Mouse (Mus musculus): ENCODE measurements around the gene Rad23a.

Rad23a gene

GRCm38 (mm10) chr8:84813830-84814229 is 26.6 kb downstream of the Rad23a start:
- DNase-seq (ENCODE audit: low spot score in 2 of 2): no peak

GRCm38 (mm10) chr8:84813059-84813458 is 27.4 kb downstream of the Rad23a start:
- peak; percentile 85 to 92 for DNase-seq (ENCODE audit: low spot score in 2 of 2)

- DNase-seq (ENCODE audit: low spot score in 2 of 2): no peak
Observed at GRCm38 (mm10) chr8:84811303-84811702, 29.2 kb downstream of the Rad23a start.

- DNase-seq (ENCODE audit: low spot score in 2 of 2): peak; percentile 97 to 98
Observed at GRCm38 (mm10) chr8:84810896-84811295, 29.6 kb downstream of the Rad23a start.

- DNase-seq (ENCODE audit: low spot score in 2 of 2): no peak
Observed at GRCm38 (mm10) chr8:84809941-84810280, 30.6 kb downstream of the Rad23a start.

GRCm38 (mm10) chr8:84809109-84809940 is 31.1 kb downstream of the Rad23a start:
- no peak for DNase-seq (ENCODE audit: low spot score in 2 of 2)

- DNase-seq (ENCODE audit: low spot score in 2 of 2): no peak
Observed at GRCm38 (mm10) chr8:84806031-84806430, 34.4 kb downstream of the Rad23a start.

- DNase-seq (ENCODE audit: low spot score in 2 of 2): no peak
Observed at GRCm38 (mm10) chr8:84799999-84800831, 40.2 kb downstream of the Rad23a start, which contains the start of gene Nfix. Gene Nfix, minus strand, starts transcription at chr8:84800344.

GRCm38 (mm10) chr8:84799136-84799931 is 41.1 kb downstream of the Rad23a start:
- no peak for DNase-seq (ENCODE audit: low spot score in 2 of 2)

- DNase-seq (ENCODE audit: low spot score in 2 of 2): no peak
Observed at GRCm38 (mm10) chr8:84798446-84799135, 41.9 kb downstream of the Rad23a start.

- no peak for DNase-seq (ENCODE audit: low spot score in 2 of 2)
Observed at GRCm38 (mm10) chr8:84797971-84798370, 42.5 kb downstream of the Rad23a start.

- no peak for DNase-seq (ENCODE audit: low spot score in 2 of 2)
Observed at GRCm38 (mm10) chr8:84797256-84797797, 43.1 kb downstream of the Rad23a start.

GRCm38 (mm10) chr8:84794486-84794885 is 46.0 kb downstream of the Rad23a start:
- DNase-seq (ENCODE audit: low spot score in 2 of 2): no peak

- DNase-seq (ENCODE audit: low spot score in 2 of 2): no peak
Observed at GRCm38 (mm10) chr8:84793791-84794485, 46.5 kb downstream of the Rad23a start.

GRCm38 (mm10) chr8:84793134-84793533 is 47.3 kb downstream of the Rad23a start:
- no peak for DNase-seq (ENCODE audit: low spot score in 2 of 2)

- DNase-seq (ENCODE audit: low spot score in 2 of 2): no peak
Observed at GRCm38 (mm10) chr8:84792429-84792947, 48.0 kb downstream of the Rad23a start.

GRCm38 (mm10) chr8:84790537-84790936 is 49.9 kb downstream of the Rad23a start:
- no peak for DNase-seq (ENCODE audit: low spot score in 2 of 2)

GRCm38 (mm10) chr8:84789855-84790486 is 50.5 kb downstream of the Rad23a start:
- no peak for DNase-seq (ENCODE audit: low spot score in 2 of 2)

- DNase-seq (ENCODE audit: low spot score in 2 of 2): no peak
Observed at GRCm38 (mm10) chr8:84789345-84789744, 51.1 kb downstream of the Rad23a start.

- no peak for DNase-seq (ENCODE audit: low spot score in 2 of 2)
Observed at GRCm38 (mm10) chr8:84788896-84789295, 51.6 kb downstream of the Rad23a start.
